In genomic region chr7:65545741-65546140, GRCm38 (mm10) we compare ENCODE assay signal across 21 mouse cellular contexts. TPM values are rescaled to one million over a fixed set of nuclear protein-coding genes. Genes with fewer than 3 reads are reported as not detected.
DNase-seq lines count a peak whose midpoint lies in the region; ATAC-seq lines count a peak whose summit lies in the region.
"Had no signal": no experiment of that assay in that cellular context is flagged by ENCODE, and none has a peak within 500 bp of the region (broad histone marks: within the 10 kb centered on the region; RNA-seq: fewer than 3 reads in every experiment).

No protein-coding gene starts in this region.

- no peaks in the 10 kb centered on the region for H3K27me3 ChIP-seq in forebrain, embryonic 10.5 days (ENCODE audit: poor library complexity, severe bottlenecking)
- no peaks in the 10 kb centered on the region for H3K27me3 ChIP-seq in forebrain, embryonic 11.5 days (ENCODE audit: control insufficient read depth, insufficient read depth, low read length)
- H3K27me3 ChIP-seq in limb, embryonic 11.5 days (ENCODE audit: control insufficient read depth, insufficient read depth, low read length) = no peaks in the 10 kb centered on the region
- H3K27me3 ChIP-seq: embryonic facial prominence, embryonic 15.5 days; forebrain, embryonic 12.5 days; heart, embryonic 13.5 days; intestine, embryonic 15.5 days; Patski had no signal

- H3K27ac ChIP-seq in forebrain, embryonic 10.5 days = no peak overlapping the region
- H3K27ac ChIP-seq in forebrain, embryonic 11.5 days (ENCODE audit: low read depth, low read length) = no peak overlapping the region
- no peak overlapping the region for H3K27ac ChIP-seq in limb, embryonic 11.5 days (replicated peaks; ENCODE audit: low read depth, low read length)
- H3K27ac ChIP-seq: embryonic facial prominence, embryonic 15.5 days; forebrain, embryonic 12.5 days; gastrocnemius, adult 2 months; heart, embryonic 13.5 days; hindbrain, embryonic 13.5 days; hindbrain, postnatal 0 days; intestine, embryonic 15.5 days had no signal

- ATAC-seq in forebrain, embryonic 11.5 days (replicated peaks; ENCODE audit: low FRiP score) = no peak
- ATAC-seq in limb, embryonic 11.5 days (ENCODE audit: insufficient number of reproducible peaks, low FRiP score, low TSS enrichment, low read depth) = no peak
- ATAC-seq: activated CD4-positive, CD25-positive, alpha-beta regulatory T cell, adult 4 months; forebrain, embryonic 16.5 days; hindbrain, postnatal 0 days; intestine, embryonic 15.5 days; Patski had no signal

- H3K4me3 ChIP-seq in forebrain, embryonic 10.5 days = no peak overlapping the region
- no peak overlapping the region for H3K4me3 ChIP-seq in forebrain, embryonic 11.5 days (ENCODE audit: low read depth, low read length)
- H3K4me3 ChIP-seq in limb, embryonic 11.5 days (ENCODE audit: low read depth, low read length) = no peak overlapping the region
- H3K4me3 ChIP-seq: embryonic facial prominence, embryonic 15.5 days; erythroblast, embryonic 14.5 days; forebrain, embryonic 12.5 days; gastrocnemius, adult 2 months; heart, embryonic 13.5 days; hindbrain, embryonic 13.5 days; intestine, embryonic 15.5 days had no signal

- H3K4me1 ChIP-seq in forebrain, embryonic 10.5 days = 0 out of 2 replicates have a peak, but pooled peaks cover 4% of the 10 kb centered on the region
- H3K4me1 ChIP-seq in forebrain, embryonic 11.5 days (replicated peaks; ENCODE audit: control insufficient read depth, insufficient read depth, low read length) = no peaks in the 10 kb centered on the region
- H3K4me1 ChIP-seq in limb, embryonic 11.5 days (ENCODE audit: control insufficient read depth, insufficient read depth, low read length) = no peaks in the 10 kb centered on the region; the same call in 1 of the 2 replicates
- H3K4me1 ChIP-seq: embryonic facial prominence, embryonic 15.5 days; forebrain, embryonic 12.5 days; heart, embryonic 13.5 days; hindbrain, embryonic 13.5 days; intestine, embryonic 15.5 days had no signal

- no peaks in the 10 kb centered on the region for H3K9me3 ChIP-seq in forebrain, embryonic 10.5 days
- H3K9me3 ChIP-seq in forebrain, embryonic 11.5 days (ENCODE audit: control insufficient read depth, low read length) = no peaks in the 10 kb centered on the region
- no peaks in the 10 kb centered on the region for H3K9me3 ChIP-seq in limb, embryonic 11.5 days (ENCODE audit: control insufficient read depth, low read length)
- H3K9me3 ChIP-seq: embryonic facial prominence, embryonic 15.5 days; forebrain, embryonic 12.5 days; heart, embryonic 13.5 days; hindbrain, embryonic 13.5 days; intestine, embryonic 15.5 days had no signal

- no peak overlapping the region for H3K9ac ChIP-seq in forebrain, embryonic 11.5 days (ENCODE audit: low read length)
- no peak overlapping the region for H3K9ac ChIP-seq in limb, embryonic 11.5 days (ENCODE audit: low read length)
- H3K9ac ChIP-seq: embryonic facial prominence, embryonic 15.5 days; forebrain, embryonic 12.5 days; heart, embryonic 13.5 days; hindbrain, embryonic 13.5 days; intestine, embryonic 15.5 days had no signal

- DNase-seq in forebrain, embryonic 10.5 days (ENCODE audit: extremely low spot score, low spot score) = peak; percentile 11
- DNase-seq in forebrain, embryonic 11.5 days (ENCODE audit: low spot score) = no peak
- DNase-seq in forelimb bud, embryonic 11.5 days (ENCODE audit: low read depth, low spot score) = peak; percentile 67
- peak; percentile 57 for DNase-seq in limb, embryonic 11.5 days (ENCODE audit: low spot score)
- DNase-seq in thymus, adult 18-20 months = no peak
- DNase-seq in frontal cortex, postnatal 14 days (ENCODE audit: low spot score in 2 of 2) = no peak
- DNase-seq: adrenal gland, postnatal 14 days; cerebellum, adult 2 months; cerebellum, postnatal 14 days; gastrocnemius, adult 2 months; gastrocnemius, postnatal 25 days had no signal

- H3K4me2 ChIP-seq in forebrain, embryonic 11.5 days (ENCODE audit: low read depth, low read length, severe bottlenecking) = no peak overlapping the region
- H3K4me2 ChIP-seq in limb, embryonic 11.5 days (ENCODE audit: low read depth, severe bottlenecking) = no peak overlapping the region
- H3K4me2 ChIP-seq: embryonic facial prominence, embryonic 15.5 days; forebrain, embryonic 12.5 days; heart, embryonic 13.5 days; hindbrain, embryonic 13.5 days; intestine, embryonic 15.5 days had no signal

- 51% methylated on average over 5 of the region's 5 CpGs for WGBS in forebrain, embryonic 10.5 days
- 50% methylated on average over 5 of the region's 5 CpGs for WGBS in forebrain, embryonic 11.5 days
- WGBS in limb, embryonic 11.5 days = 6% methylated on average over 5 of the region's 5 CpGs

- no peaks in the 10 kb centered on the region for H3K36me3 ChIP-seq in forebrain, embryonic 10.5 days (replicated peaks)
- H3K36me3 ChIP-seq in forebrain, embryonic 11.5 days (ENCODE audit: control insufficient read depth, insufficient read depth, low read length) = no peaks in the 10 kb centered on the region
- H3K36me3 ChIP-seq in limb, embryonic 11.5 days (ENCODE audit: control insufficient read depth, insufficient read depth, low read length) = no peaks in the 10 kb centered on the region
- H3K36me3 ChIP-seq: embryonic facial prominence, embryonic 15.5 days; forebrain, embryonic 12.5 days; heart, embryonic 13.5 days; hindbrain, embryonic 13.5 days; intestine, embryonic 15.5 days had no signal

RNA-seq across cellular contexts. Expression of gene Tjp1, which starts 18.2 kb away (rescaled TPM):
- 27.8 and 29.8 TPM in 2 replicates for polyA plus RNA-seq in forebrain, embryonic 10.5 days (2016; fragmentation: Nextera tagmentation; extraction: Ambion mirVana)
- 28.3 and 30.3 TPM in 2 replicates for polyA plus RNA-seq in forebrain, embryonic 11.5 days (2014; fragmentation: Nextera tagmentation; extraction: Ambion mirVana)
- polyA plus RNA-seq in limb, embryonic 11.5 days (2014; fragmentation: Nextera tagmentation; extraction: Ambion mirVana) = 19.1 and 23.9 TPM in 2 replicates
- polyA plus RNA-seq: activated CD4-positive, CD25-positive, alpha-beta regulatory T cell, adult 4 months had no signal

Comparison
In these comparisons a context has a peak if more than half of its experiments do, and no peak if none do; other contexts are left out.
1. DNase-seq: peak in forebrain, embryonic 10.5 days (single experiment), forelimb bud, embryonic 11.5 days (single experiment) and limb, embryonic 11.5 days (single experiment); none in forebrain, embryonic 11.5 days (single experiment), thymus, adult 18-20 months (0 of 2) and frontal cortex, postnatal 14 days (0 of 2).